ENCODE assay signal across 21 mouse cellular contexts in genomic region chr5:44496854-44497253, GRCm38 (mm10).
DNase-seq lines count a peak whose midpoint lies in the region; ATAC-seq and TF ChIP-seq lines count a peak whose summit lies in the region.
"Had no signal": no experiment of that assay in that cellular context is flagged by ENCODE, and none has a peak within 500 bp of the region (broad histone marks: within the 10 kb centered on the region; RNA-seq: fewer than 3 reads in every experiment).

No protein-coding gene starts in this region.

- WGBS in hindbrain, embryonic 15.5 days = 61% methylated on average over 3 of the region's 3 CpGs
- 87% methylated on average over 3 of the region's 3 CpGs for whole genome bisulfite sequencing in hindbrain, embryonic 10.5 days
- WGBS in kidney, adult 2 months = 80% methylated on average over 3 of the region's 3 CpGs
- WGBS in neural tube, embryonic 14.5 days = 56% methylated on average over 3 of the region's 3 CpGs
- WGBS in neural tube, embryonic 15.5 days = 42% methylated on average over 3 of the region's 3 CpGs
- 73% methylated on average over 3 of the region's 3 CpGs for WGBS in forebrain, embryonic 16.5 days

- DNase-seq in hindbrain, embryonic 10.5 days (ENCODE audit: low spot score) = no peak
- DNase-seq in kidney, adult 2 months = peak; percentile 23
- DNase-seq in kidney, postnatal 14 days = no peak
- DNase-seq: adrenal gland, adult 8-10 months; cerebellum, adult 18-20 months; cerebellum, adult 9-10 months; cerebellum, postnatal 14 days; forebrain, postnatal 0 days; gastrocnemius, adult 2 months; gastrocnemius, postnatal 14 days; heart, adult 11 months had no signal

- H3K36me3 ChIP-seq in hindbrain, embryonic 15.5 days = no peaks in the 10 kb centered on the region
- H3K36me3 ChIP-seq in hindbrain, embryonic 10.5 days = no peaks in the 10 kb centered on the region
- no peaks in the 10 kb centered on the region for H3K36me3 ChIP-seq in kidney, adult 2 months (ENCODE audit: control insufficient read depth, insufficient read depth, low read length)
- no peaks in the 10 kb centered on the region for H3K36me3 ChIP-seq in neural tube, embryonic 14.5 days (ENCODE audit: control insufficient read depth, insufficient read depth, low read length)
- H3K36me3 ChIP-seq in neural tube, embryonic 15.5 days = no peaks in the 10 kb centered on the region
- no peaks in the 10 kb centered on the region for H3K36me3 ChIP-seq in forebrain, embryonic 16.5 days (ENCODE audit: control insufficient read depth, insufficient read depth)
- H3K36me3 ChIP-seq: forebrain, embryonic 10.5 days had no signal

- no peak overlapping the region for H3K4me3 ChIP-seq in hindbrain, embryonic 15.5 days
- no peak overlapping the region for H3K4me3 ChIP-seq in hindbrain, embryonic 10.5 days
- H3K4me3 ChIP-seq in kidney, adult 2 months (ENCODE audit: insufficient read depth, low read depth, low read length) = no peak overlapping the region
- H3K4me3 ChIP-seq in neural tube, embryonic 14.5 days (ENCODE audit: low read depth, low read length) = no peak overlapping the region
- no peak overlapping the region for H3K4me3 ChIP-seq in neural tube, embryonic 15.5 days (replicated peaks)
- no peak overlapping the region for H3K4me3 ChIP-seq in forebrain, embryonic 16.5 days (replicated peaks; ENCODE audit: low read length)
- H3K4me3 ChIP-seq: forebrain, embryonic 10.5 days; forebrain, embryonic 13.5 days; gastrocnemius, adult 2 months had no signal

- TF ChIP-seq CTCF in kidney, adult 2 months (conservative IDR thresholded peaks at IDR 0.05; ENCODE audit: insufficient read depth, insufficient read length, low read depth, low read length) = no peak

- H3K4me2 ChIP-seq in hindbrain, embryonic 15.5 days = no peak overlapping the region
- H3K4me2 ChIP-seq in neural tube, embryonic 14.5 days (ENCODE audit: low read depth, low read length) = no peak overlapping the region
- H3K4me2 ChIP-seq in neural tube, embryonic 15.5 days = no peak overlapping the region
- H3K4me2 ChIP-seq in forebrain, embryonic 16.5 days (ENCODE audit: low read length) = no peak overlapping the region
- H3K4me2 ChIP-seq: forebrain, embryonic 13.5 days; heart, embryonic 11.5 days had no signal

- no peak for TF ChIP-seq POLR2A in kidney, adult 2 months (IDR thresholded peaks at IDR 0.05; ENCODE audit: low read depth, low read length)

- peak; percentile 30; the same call in 1 of the 2 replicates for ATAC-seq in hindbrain, embryonic 15.5 days (ENCODE audit: low FRiP score, low read depth)
- peak; percentile 86 for ATAC-seq in neural tube, embryonic 14.5 days (ENCODE audit: low read depth)
- peak; percentile 68 for ATAC-seq in neural tube, embryonic 15.5 days (ENCODE audit: low FRiP score)
- ATAC-seq in forebrain, embryonic 16.5 days = no peak
- ATAC-seq: CD4-positive, CD25-positive, alpha-beta regulatory T cell, adult 4 months; forebrain, embryonic 13.5 days; forebrain, postnatal 0 days; inflammation-experienced regulatory T-cells, adult 6 months; intestine, embryonic 16.5 days had no signal

- H3K27ac ChIP-seq in hindbrain, embryonic 15.5 days (replicated peaks) = no peak overlapping the region
- no peak overlapping the region for H3K27ac ChIP-seq in hindbrain, embryonic 10.5 days
- no peak overlapping the region for H3K27ac ChIP-seq in kidney, adult 2 months (ENCODE audit: insufficient read depth, low read depth, low read length)
- H3K27ac ChIP-seq in neural tube, embryonic 14.5 days (ENCODE audit: low read depth, low read length) = no peak overlapping the region
- H3K27ac ChIP-seq in neural tube, embryonic 15.5 days (replicated peaks) = 0 out of 2 replicates have a peak overlapping the region, but pooled peaks have one; percentile 2
- H3K27ac ChIP-seq in forebrain, embryonic 16.5 days (ENCODE audit: low read length) = no peak overlapping the region
- H3K27ac ChIP-seq: forebrain, embryonic 10.5 days; forebrain, embryonic 13.5 days; gastrocnemius, adult 2 months had no signal

- no peaks in the 10 kb centered on the region for H3K4me1 ChIP-seq in hindbrain, embryonic 15.5 days (replicated peaks)
- H3K4me1 ChIP-seq in hindbrain, embryonic 10.5 days (replicated peaks) = no peaks in the 10 kb centered on the region
- no peaks in the 10 kb centered on the region for H3K4me1 ChIP-seq in kidney, adult 2 months (ENCODE audit: control insufficient read depth, insufficient read depth, low read length)
- no peaks in the 10 kb centered on the region for H3K4me1 ChIP-seq in neural tube, embryonic 14.5 days (ENCODE audit: control insufficient read depth, insufficient read depth, low read length)
- H3K4me1 ChIP-seq in neural tube, embryonic 15.5 days = peaks cover 4% of the 10 kb centered on the region; the same call in 1 of the 2 replicates
- no peaks in the 10 kb centered on the region for H3K4me1 ChIP-seq in forebrain, embryonic 16.5 days (replicated peaks; ENCODE audit: control insufficient read depth, insufficient read depth, low read length)
- H3K4me1 ChIP-seq: forebrain, embryonic 13.5 days had no signal

- no peaks in the 10 kb centered on the region for H3K9me3 ChIP-seq in hindbrain, embryonic 15.5 days
- H3K9me3 ChIP-seq in hindbrain, embryonic 10.5 days = no peaks in the 10 kb centered on the region
- no peaks in the 10 kb centered on the region for H3K9me3 ChIP-seq in neural tube, embryonic 14.5 days (ENCODE audit: control insufficient read depth, low read length)
- H3K9me3 ChIP-seq in neural tube, embryonic 15.5 days (replicated peaks) = no peaks in the 10 kb centered on the region
- H3K9me3 ChIP-seq in forebrain, embryonic 16.5 days (ENCODE audit: control insufficient read depth, low read length) = no peaks in the 10 kb centered on the region
- H3K9me3 ChIP-seq: forebrain, embryonic 10.5 days; forebrain, embryonic 13.5 days had no signal

- no peaks in the 10 kb centered on the region for H3K27me3 ChIP-seq in hindbrain, embryonic 15.5 days
- no peaks in the 10 kb centered on the region for H3K27me3 ChIP-seq in hindbrain, embryonic 10.5 days (ENCODE audit: insufficient read depth, poor library complexity, severe bottlenecking)
- H3K27me3 ChIP-seq in kidney, adult 2 months (replicated peaks; ENCODE audit: control insufficient read depth, insufficient read depth, low read length) = no peaks in the 10 kb centered on the region
- no peaks in the 10 kb centered on the region for H3K27me3 ChIP-seq in neural tube, embryonic 14.5 days (ENCODE audit: control insufficient read depth, insufficient read depth, low read length)
- no peaks in the 10 kb centered on the region for H3K27me3 ChIP-seq in neural tube, embryonic 15.5 days (replicated peaks)
- H3K27me3 ChIP-seq in forebrain, embryonic 16.5 days (replicated peaks; ENCODE audit: control insufficient read depth, insufficient read depth, low read length) = no peaks in the 10 kb centered on the region
- H3K27me3 ChIP-seq: forebrain, embryonic 13.5 days had no signal

- no peak overlapping the region for H3K9ac ChIP-seq in hindbrain, embryonic 15.5 days
- no peak overlapping the region for H3K9ac ChIP-seq in neural tube, embryonic 14.5 days (replicated peaks; ENCODE audit: low read depth, low read length)
- no peak overlapping the region for H3K9ac ChIP-seq in neural tube, embryonic 15.5 days (replicated peaks)
- H3K9ac ChIP-seq in forebrain, embryonic 16.5 days (replicated peaks; ENCODE audit: low read depth, low read length) = no peak overlapping the region
- H3K9ac ChIP-seq: forebrain, embryonic 13.5 days; forebrain, postnatal 0 days had no signal
